Mouse (Mus musculus): ENCODE measurements around the gene Gemin4. TPM values are rescaled to one million over a fixed set of nuclear protein-coding genes. Genes with fewer than 3 reads are reported as not detected.
A peak's percentile ranks its signal among the peaks of the same experiment; 100 is the strongest.

Gene Gemin4
- 53.9 and 58.9 TPM in 2 replicates for polyA plus RNA-seq (2016; fragmentation: Nextera tagmentation; extraction: Ambion mirVana)

DNA sequence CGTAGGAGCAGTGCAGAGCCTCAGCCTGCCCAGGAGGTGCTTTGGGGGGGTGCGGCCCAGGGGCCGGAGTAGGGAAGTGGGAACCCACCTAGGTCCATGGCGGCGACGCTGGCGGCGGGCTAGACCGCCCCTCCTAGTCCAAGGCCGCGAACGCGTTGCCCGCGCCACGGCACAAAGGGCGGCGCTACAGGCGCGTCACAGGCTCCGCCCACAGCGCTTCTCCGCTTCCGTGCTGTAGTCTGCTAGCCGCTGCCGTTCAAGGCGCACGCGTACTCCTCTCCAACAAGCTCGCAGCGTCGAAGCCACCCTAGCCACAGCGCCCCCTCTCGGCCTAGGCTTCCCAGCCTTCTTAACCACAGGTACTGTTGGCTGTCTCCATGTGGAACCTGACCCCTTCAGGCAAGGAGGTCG lies at the start of gene Gemin4, which contains the start of gene Dbil5:
TSS of gene Gemin4 (minus strand) at position 275 of the 411 bp plus-strand sequence.
TSS of gene Dbil5 (plus strand) at position 219 of the 411 bp plus-strand sequence.
- Histone ChIP-seq H3K9me3 (no peaks in the 10 kb centered on the region), H3K27me3 (replicated peaks; ENCODE audit: low read depth, poor library complexity, severe bottlenecking) (no peaks in the 10 kb centered on the region), H3K4me3 (peak within 1 kb of the TSS; percentile 86), H3K36me3 (replicated peaks) (peaks cover 69% of the 10 kb centered on the region), H3K27ac (replicated peaks) (peak within 1 kb of the TSS; percentile 98), H3K4me1 (peaks cover 30% of the 10 kb centered on the region)
- 2% methylated on average over 35 of the region's 35 CpGs for WGBS
- DNase-seq (ENCODE audit: low spot score) = peak; percentile 98

DNA sequence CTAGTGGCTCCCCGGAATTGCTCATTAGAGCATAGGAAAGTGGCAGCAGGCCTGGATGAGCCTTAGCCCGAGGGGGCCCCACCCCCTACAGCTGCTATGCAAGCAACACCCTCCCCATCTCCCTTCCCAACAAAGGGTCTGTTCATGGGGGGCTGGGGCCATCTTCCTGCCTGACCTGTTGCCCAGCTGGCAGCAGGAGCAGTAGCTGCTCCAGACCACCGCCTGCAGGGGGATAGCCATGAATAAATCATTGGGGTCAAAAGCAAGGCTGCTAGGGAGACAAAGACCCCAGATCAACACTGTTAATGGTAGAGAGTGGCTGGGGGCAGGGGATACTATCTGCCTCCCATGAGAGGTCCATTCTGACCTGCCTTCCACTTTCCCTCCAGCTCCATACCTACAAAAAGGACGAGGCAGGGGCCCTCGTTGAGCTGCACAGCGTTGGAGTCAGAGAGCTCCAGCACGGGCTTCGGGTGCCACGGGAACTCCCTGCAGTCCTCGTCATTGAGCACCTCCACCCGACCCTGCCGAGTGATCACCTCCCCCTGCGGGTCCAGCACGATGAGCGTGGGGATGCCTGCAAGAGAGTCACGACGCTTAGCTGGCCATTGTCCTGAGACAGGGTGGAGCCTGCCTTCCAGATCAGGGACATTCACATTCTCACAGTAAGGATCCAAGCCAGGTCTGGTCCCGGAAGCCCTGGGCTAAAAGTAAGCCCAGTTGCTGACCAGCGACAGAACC lies 45.3 kb upstream of the Gemin4 start:
- peak; percentile 62 for DNase-seq (ENCODE audit: low spot score)
- H3K27ac ChIP-seq (replicated peaks) = peak overlapping the region; percentile 81
- H3K4me1 ChIP-seq = peaks cover 92% of the 10 kb centered on the region
- peaks cover 3% of the 10 kb centered on the region for H3K27me3 ChIP-seq (replicated peaks; ENCODE audit: low read depth, poor library complexity, severe bottlenecking)
- peak overlapping the region; percentile 24; the same call in 1 of the 2 replicates for H3K4me3 ChIP-seq
- 9% methylated on average over 19 of the region's 19 CpGs for WGBS
- H3K36me3 ChIP-seq (replicated peaks) = peaks cover 40% of the 10 kb centered on the region
- H3K9me3 ChIP-seq = no peaks in the 10 kb centered on the region

DNA sequence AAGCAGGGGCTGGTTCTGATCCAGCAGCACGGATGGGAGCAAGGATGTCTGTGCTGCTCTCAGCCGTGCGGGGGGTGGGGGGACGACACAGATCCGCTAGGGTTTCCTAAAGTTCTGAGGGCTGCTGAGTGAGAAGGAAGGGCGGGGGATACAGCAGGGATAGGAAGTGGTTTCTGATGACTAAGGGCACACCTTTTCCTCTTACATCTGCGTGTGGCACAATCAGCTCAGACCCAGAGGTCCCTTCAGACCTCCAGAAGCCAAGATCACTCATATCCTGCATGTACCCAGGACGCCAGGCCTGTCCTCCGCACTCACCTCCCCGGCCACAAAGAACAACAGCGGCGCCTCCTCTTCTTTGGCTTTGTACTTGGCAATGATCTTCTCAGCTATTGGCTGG lies 43.8 kb upstream of the Gemin4 start:
- Histone ChIP-seq H3K9me3 (no peaks in the 10 kb centered on the region), H3K27me3 (replicated peaks; ENCODE audit: low read depth, poor library complexity, severe bottlenecking) (peaks cover 3% of the 10 kb centered on the region), H3K27ac (replicated peaks) (peak overlapping the region; percentile 58; the same call in 1 of the 2 replicates), H3K36me3 (replicated peaks) (peaks cover 45% of the 10 kb centered on the region), H3K4me1 (peaks cover 91% of the 10 kb centered on the region), H3K4me3 (no peak overlapping the region)
- DNase-seq (ENCODE audit: low spot score) = no peak
- 75% methylated on average over 12 of the region's 12 CpGs for WGBS

DNA sequence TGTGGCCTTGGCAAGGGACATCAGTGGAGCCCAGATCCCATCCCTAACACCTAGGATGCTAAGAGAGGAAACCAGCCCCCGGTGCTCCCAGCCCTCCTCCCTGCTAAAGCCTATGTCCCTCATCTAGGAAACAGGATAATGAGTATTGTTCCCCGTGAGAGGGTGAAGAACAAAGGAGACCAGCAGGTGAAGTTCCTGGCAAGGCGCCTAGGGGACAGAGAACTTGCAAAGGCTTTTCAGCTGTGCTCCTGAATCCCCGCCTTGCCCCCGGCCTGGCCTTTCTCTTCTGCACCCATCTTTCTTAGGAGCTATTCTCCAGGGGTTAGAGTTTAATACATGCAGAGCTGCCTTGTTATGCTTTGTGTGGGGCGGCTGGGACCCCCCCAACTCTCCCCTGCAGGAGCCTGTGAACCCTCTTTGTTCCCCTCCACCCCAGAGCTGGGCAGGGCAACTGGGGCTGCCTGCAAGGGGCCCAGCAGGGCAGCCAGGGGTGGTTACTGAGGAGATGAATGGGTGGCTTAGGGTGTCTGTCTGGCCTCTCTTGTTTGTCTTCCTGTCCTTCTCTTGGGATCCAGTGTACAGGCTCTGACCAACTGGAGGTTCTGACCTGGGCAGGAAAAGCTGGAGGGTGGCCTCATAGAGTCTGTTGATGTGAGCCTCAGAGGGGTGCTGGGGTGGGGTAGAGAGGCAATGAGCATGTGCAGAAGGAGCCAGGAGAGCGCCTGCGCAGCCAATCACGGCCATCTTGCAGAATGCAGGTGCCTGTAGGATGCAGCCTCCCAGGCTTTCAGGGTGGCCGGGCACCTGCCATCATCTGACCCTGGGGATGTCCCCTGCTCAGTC lies 43.0 kb upstream of the Gemin4 start:
- DNase-seq (ENCODE audit: low spot score) = no peak
- no peak overlapping the region for H3K4me3 ChIP-seq
- peaks cover 45% of the 10 kb centered on the region for H3K36me3 ChIP-seq (replicated peaks)
- H3K27me3 ChIP-seq (replicated peaks; ENCODE audit: low read depth, poor library complexity, severe bottlenecking) = peaks cover 3% of the 10 kb centered on the region; the same call in 1 of the 2 replicates
- WGBS = 56% methylated on average over 10 of the region's 10 CpGs
- H3K4me1 ChIP-seq = peaks cover 93% of the 10 kb centered on the region
- no peaks in the 10 kb centered on the region for H3K9me3 ChIP-seq
- H3K27ac ChIP-seq (replicated peaks) = peak overlapping the region; percentile 58

DNA sequence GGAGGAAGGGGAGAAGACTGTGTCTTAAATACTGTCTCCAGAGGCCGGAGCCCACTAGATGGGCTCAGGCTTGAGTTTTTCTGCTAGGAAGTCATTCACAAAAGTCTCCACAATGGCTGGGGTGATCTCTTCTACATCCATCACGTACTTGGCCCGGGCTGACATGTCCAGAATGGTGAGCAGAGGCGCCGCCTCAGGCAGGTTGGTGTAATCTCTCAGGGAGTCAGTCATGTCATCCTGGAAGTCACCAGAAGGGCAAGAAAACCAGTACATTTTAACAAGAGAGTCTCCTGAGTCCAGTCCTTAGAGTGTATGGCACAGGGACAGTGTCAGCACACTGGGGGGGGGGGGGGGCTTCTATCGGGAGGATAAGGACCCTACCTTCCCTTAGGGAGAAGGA lies 41.0 kb upstream of the Gemin4 start:
- peaks cover 36% of the 10 kb centered on the region for H3K36me3 ChIP-seq (replicated peaks)
- H3K9me3 ChIP-seq = no peaks in the 10 kb centered on the region
- WGBS = 82% methylated on average over 6 of the region's 6 CpGs
- DNase-seq (ENCODE audit: low spot score) = no peak
- H3K4me1 ChIP-seq = peaks cover 93% of the 10 kb centered on the region
- no peak overlapping the region for H3K4me3 ChIP-seq
- H3K27ac ChIP-seq (replicated peaks) = no peak overlapping the region
- peaks cover 2% of the 10 kb centered on the region; the same call in 1 of the 2 replicates for H3K27me3 ChIP-seq (replicated peaks; ENCODE audit: low read depth, poor library complexity, severe bottlenecking)

DNA sequence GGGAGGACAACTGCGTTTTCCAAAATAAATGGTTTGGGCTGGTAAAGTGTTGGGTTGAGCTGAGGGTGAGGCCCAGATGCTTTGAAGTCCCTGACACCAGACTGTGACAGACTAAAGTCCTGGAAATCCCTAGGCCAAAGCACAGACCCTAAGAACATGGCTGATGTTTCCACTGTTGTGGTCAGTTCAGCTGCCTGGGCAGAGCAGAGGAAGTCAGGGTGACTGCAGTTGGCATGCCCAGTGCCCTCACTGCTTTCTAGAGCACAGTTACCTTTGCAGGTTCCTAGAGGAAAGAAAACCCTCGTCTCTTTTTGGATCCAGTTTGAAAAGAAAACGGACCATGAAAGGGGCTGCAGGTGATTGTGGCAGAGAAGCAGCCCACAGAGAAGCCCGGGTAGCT lies 39.9 kb upstream of the Gemin4 start:
- no peak overlapping the region for H3K4me3 ChIP-seq
- no peaks in the 10 kb centered on the region for H3K27me3 ChIP-seq (replicated peaks; ENCODE audit: low read depth, poor library complexity, severe bottlenecking)
- 0 out of 2 replicates have a peak overlapping the region, but pooled peaks have one; percentile 8 for H3K27ac ChIP-seq (replicated peaks)
- H3K36me3 ChIP-seq (replicated peaks) = peaks cover 36% of the 10 kb centered on the region
- H3K4me1 ChIP-seq = peaks cover 84% of the 10 kb centered on the region
- 78% methylated on average over 4 of the region's 4 CpGs for WGBS
- DNase-seq (ENCODE audit: low spot score) = no peak
- H3K9me3 ChIP-seq = no peaks in the 10 kb centered on the region

DNA sequence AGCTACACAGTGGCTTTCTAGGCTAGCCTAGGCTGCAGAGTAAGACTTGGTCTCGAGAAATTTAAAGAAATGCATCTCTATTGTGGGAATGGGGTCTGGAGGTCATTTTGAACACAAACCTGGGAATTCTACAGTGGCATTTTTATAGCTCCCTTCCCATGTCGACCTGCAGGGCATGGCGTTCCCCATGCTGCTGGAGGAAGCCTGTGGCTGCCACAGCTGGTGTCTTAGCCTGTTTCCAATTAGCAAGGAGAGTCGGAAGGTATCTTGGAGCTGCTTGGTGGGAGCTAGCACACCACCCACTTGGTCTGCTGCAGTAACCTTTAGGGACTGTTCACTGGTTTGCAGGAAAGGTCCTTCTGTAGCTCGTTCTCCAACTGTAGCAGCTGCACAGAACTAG lies 38.7 kb upstream of the Gemin4 start:
- H3K4me1 ChIP-seq = peaks cover 72% of the 10 kb centered on the region
- WGBS = 28% methylated on average over 5 of the region's 5 CpGs
- peak; percentile 70 for DNase-seq (ENCODE audit: low spot score)
- H3K27me3 ChIP-seq (replicated peaks; ENCODE audit: low read depth, poor library complexity, severe bottlenecking) = no peaks in the 10 kb centered on the region
- peaks cover 35% of the 10 kb centered on the region for H3K36me3 ChIP-seq (replicated peaks)
- no peaks in the 10 kb centered on the region for H3K9me3 ChIP-seq
- H3K4me3 ChIP-seq = no peak overlapping the region
- peak overlapping the region; percentile 62 for H3K27ac ChIP-seq (replicated peaks)

DNA sequence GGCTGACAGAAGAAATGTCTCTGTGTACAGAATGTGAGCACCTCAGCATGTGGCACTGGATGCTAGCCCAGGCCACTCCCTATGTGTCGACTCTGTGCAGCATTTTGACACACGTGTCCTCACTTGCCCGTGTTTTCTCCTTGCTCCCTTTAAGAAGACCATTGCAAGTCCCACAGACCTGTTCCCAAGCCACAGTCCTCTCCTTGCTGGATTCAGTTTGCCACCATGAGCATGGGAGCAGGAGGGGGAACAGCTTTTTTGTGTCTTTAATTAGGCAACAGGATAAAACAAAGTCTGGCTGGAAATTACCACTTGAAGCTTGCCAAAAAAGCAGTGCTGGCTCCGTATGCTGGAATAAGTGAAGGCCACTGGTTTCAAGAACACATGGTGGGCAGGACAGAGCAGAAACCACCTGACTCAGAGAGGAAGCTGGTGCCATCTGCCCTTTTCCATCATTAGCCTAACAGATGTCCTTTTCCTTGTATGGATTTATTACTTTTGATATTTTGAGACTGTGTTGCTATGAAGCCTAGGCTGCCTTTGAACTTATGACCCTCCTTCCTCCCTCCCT lies 38.1 kb upstream of the Gemin4 start:
- Histone ChIP-seq H3K4me3 (no peak overlapping the region), H3K36me3 (replicated peaks) (peaks cover 35% of the 10 kb centered on the region), H3K27me3 (replicated peaks; ENCODE audit: low read depth, poor library complexity, severe bottlenecking) (no peaks in the 10 kb centered on the region), H3K27ac (replicated peaks) (peak overlapping the region; percentile 62), H3K4me1 (peaks cover 66% of the 10 kb centered on the region), H3K9me3 (no peaks in the 10 kb centered on the region)
- WGBS = 79% methylated on average over 4 of the region's 4 CpGs
- DNase-seq (ENCODE audit: low spot score) = no peak

DNA sequence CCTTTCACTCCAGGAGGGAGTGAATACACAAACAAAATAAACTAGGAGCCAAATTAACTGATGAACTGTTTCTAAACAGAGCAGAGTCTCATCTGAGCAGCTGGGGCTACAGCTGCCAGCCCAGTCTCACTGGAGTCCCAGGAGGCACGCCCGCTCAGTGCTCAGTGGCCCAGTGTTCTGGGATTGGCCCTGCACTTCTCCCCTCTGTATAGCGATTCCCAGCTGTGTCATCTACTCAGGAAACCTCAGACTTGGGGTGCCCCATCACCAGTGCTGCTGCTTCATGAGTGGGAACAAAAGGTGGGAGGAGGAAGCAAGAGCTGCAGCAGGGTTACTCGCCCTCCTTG lies 36.4 kb upstream of the Gemin4 start:
- Histone ChIP-seq H3K36me3 (replicated peaks) (peaks cover 43% of the 10 kb centered on the region), H3K27ac (replicated peaks) (0 out of 2 replicates have a peak overlapping the region, but pooled peaks have one; percentile 30), H3K9me3 (no peaks in the 10 kb centered on the region), H3K4me1 (peaks cover 50% of the 10 kb centered on the region), H3K4me3 (no peak overlapping the region), H3K27me3 (replicated peaks; ENCODE audit: low read depth, poor library complexity, severe bottlenecking) (no peaks in the 10 kb centered on the region)
- WGBS = 79% methylated on average over 4 of the region's 4 CpGs
- no peak for DNase-seq (ENCODE audit: low spot score)

DNA sequence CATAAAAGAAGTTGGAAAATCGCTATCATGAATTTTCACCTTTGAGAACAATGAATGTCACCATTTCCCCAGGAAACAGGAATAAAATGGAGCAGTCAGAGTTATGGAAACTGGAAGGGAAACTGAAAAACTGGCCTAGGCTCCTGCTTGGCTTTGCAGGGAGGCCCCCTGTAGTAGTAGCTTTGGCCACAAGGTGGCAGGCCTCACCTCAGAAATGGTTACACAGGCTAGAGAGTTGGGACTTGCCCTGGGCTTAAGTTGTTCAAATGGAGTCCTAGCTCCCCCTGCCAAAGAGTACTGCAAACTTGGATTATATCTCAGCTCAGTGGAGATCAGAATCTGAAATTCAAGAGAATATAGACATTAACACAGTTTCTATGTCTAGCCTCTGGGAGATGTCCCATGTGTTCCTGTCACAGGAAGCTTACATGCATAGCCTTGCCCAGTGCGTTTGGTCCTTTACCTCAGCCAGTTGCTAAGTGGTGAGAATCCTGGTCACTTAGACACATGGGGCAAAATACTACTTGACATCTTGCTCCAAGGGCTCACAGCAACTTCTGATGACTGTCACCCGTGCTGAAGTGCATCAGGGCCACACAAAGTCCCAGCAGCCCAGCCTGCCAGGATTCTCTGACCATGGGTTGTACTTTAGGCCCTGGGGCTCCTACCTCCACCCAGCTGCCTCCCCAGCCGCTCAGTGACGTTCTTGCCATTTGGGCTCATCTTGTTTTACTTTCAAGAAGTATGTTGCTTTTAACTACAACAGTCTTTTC lies 35.9 kb upstream of the Gemin4 start:
- WGBS = 55% methylated on average over 5 of the region's 5 CpGs
- peak overlapping the region; percentile 19; the same call in 1 of the 2 replicates for H3K27ac ChIP-seq (replicated peaks)
- peak; percentile 87 for DNase-seq (ENCODE audit: low spot score)
- H3K9me3 ChIP-seq = no peaks in the 10 kb centered on the region
- H3K4me3 ChIP-seq = 0 out of 2 replicates have a peak overlapping the region, but pooled peaks have one; percentile 5
- H3K36me3 ChIP-seq (replicated peaks) = peaks cover 45% of the 10 kb centered on the region
- no peaks in the 10 kb centered on the region for H3K27me3 ChIP-seq (replicated peaks; ENCODE audit: low read depth, poor library complexity, severe bottlenecking)
- peaks cover 45% of the 10 kb centered on the region for H3K4me1 ChIP-seq

DNA sequence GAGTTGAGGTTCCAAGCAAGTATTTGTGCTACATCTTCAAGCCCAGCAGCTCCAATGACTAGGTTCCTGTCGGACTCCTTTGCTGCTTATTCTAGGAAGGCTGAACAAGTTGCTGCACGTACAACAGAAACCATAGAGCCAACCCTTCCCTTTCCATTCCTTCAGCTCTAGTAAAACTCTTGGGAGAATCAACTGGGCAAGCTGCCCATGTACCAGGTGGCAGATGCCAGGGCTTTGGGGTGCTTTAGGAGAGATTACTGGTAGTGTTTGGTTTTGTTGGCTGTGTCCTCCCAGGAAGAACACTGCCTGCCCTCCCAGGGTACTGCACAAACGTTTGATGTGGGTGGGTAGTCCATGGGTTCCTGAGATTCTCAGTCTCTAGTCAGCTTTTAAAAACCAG lies 34.6 kb upstream of the Gemin4 start:
- no peak for DNase-seq (ENCODE audit: low spot score)
- H3K27me3 ChIP-seq (replicated peaks; ENCODE audit: low read depth, poor library complexity, severe bottlenecking) = no peaks in the 10 kb centered on the region
- 67% methylated on average over 3 of the region's 3 CpGs for WGBS

DNA sequence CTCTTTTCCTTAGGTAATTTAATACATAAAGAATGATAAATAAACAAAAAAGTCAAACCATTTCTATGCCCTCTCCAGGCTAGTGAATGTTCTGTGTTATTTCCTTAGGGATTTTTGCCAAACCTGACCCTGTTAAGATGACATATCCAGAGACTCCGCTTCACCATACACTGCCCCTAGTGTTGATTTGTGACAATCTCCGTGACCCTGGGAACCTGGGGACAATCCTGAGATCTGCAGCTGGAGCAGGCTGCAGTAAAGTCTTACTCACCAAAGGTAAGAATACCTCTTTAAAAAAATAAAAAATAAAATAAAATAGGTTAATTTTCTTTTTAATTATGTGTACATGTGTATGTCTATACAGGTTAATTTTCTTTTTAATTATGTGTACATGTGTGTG lies 29.8 kb upstream of the Gemin4 start:
- no peak for DNase-seq (ENCODE audit: low spot score)
- H3K27ac ChIP-seq (replicated peaks) = no peak overlapping the region
- peaks cover 24% of the 10 kb centered on the region for H3K4me1 ChIP-seq
- H3K27me3 ChIP-seq (replicated peaks; ENCODE audit: low read depth, poor library complexity, severe bottlenecking) = no peaks in the 10 kb centered on the region
- H3K36me3 ChIP-seq (replicated peaks) = peaks cover 50% of the 10 kb centered on the region
- 46% methylated on average over 2 of the region's 2 CpGs for WGBS
- H3K4me3 ChIP-seq = no peak overlapping the region
- H3K9me3 ChIP-seq = no peaks in the 10 kb centered on the region

More for the DNA sequence above, 34.6 kb upstream of the Gemin4 start:
- Histone ChIP-seq H3K4me3 (no peak overlapping the region), H3K4me1 (peaks cover 34% of the 10 kb centered on the region), H3K36me3 (replicated peaks) (peaks cover 46% of the 10 kb centered on the region), H3K27ac (replicated peaks) (no peak overlapping the region), H3K9me3 (no peaks in the 10 kb centered on the region)
